Mouse (Mus musculus): ENCODE results near the gene Suz12. TPM values are rescaled to one million over a fixed set of nuclear protein-coding genes. Genes with fewer than 3 reads are reported as not detected.
"Not testable (repeated sequence)": the region's sequence is repeated elsewhere in the genome, so short reads cannot be mapped to it uniquely, and the experiment has no call there.

Gene Suz12
- total and polyA plus RNA-seq, 2 experiments from 2014 or later: 9.4 to 17.3 TPM

GRCm38 (mm10) chr11:79973133-79973532, 19.8 kb upstream of the Suz12 start:
- Histone ChIP-seq H3K9me3 (replicated peaks; ENCODE audit: control insufficient read depth, low read length) (no peaks in the 10 kb centered on the region), H3K4me3 (ENCODE audit: low read depth, low read length) (peak overlapping the region; percentile 50), H3K4me2 (ENCODE audit: low read depth, low read length) (peak overlapping the region; percentile 80), H3K4me1 (ENCODE audit: control insufficient read depth, insufficient read depth) (peaks cover 7% of the 10 kb centered on the region; the same call in 1 of the 2 replicates), H3K36me3 (replicated peaks; ENCODE audit: control insufficient read depth, insufficient read depth, low read length) (no peaks in the 10 kb centered on the region), H3K27me3 (ENCODE audit: control insufficient read depth, insufficient read depth, low read length) (0 out of 2 replicates have a peak, but pooled peaks cover 12% of the 10 kb centered on the region), H3K9ac (replicated peaks; ENCODE audit: low read depth, low read length) (0 out of 2 replicates have a peak overlapping the region, but pooled peaks have one; percentile 54), H3K27ac (ENCODE audit: low read depth) (no peak overlapping the region)
- 17% methylated on average over 8 of the region's 8 CpGs for WGBS
- ATAC-seq (ENCODE audit: insufficient read depth, low read depth) (no peak), DNase-seq (ENCODE audit: low spot score) (no peak)
- TF ChIP-seq CTCF (IDR thresholded peaks at IDR 0.05; ENCODE audit: low read depth) (no peak), EP300 (IDR thresholded peaks at IDR 0.05; ENCODE audit: low read depth) (no peak)

- Histone ChIP-seq H3K27ac (ENCODE audit: low read depth) (no peak overlapping the region), H3K4me3 (ENCODE audit: low read depth, low read length) (peak overlapping the region; percentile 50), H3K27me3 (ENCODE audit: control insufficient read depth, insufficient read depth, low read length) (0 out of 2 replicates have a peak, but pooled peaks cover 12% of the 10 kb centered on the region), H3K9me3 (replicated peaks; ENCODE audit: control insufficient read depth, low read length) (no peaks in the 10 kb centered on the region), H3K4me2 (ENCODE audit: low read depth, low read length) (peak overlapping the region; percentile 80), H3K36me3 (replicated peaks; ENCODE audit: control insufficient read depth, insufficient read depth, low read length) (no peaks in the 10 kb centered on the region), H3K9ac (replicated peaks; ENCODE audit: low read depth, low read length) (peak overlapping the region; percentile 54), H3K4me1 (ENCODE audit: control insufficient read depth, insufficient read depth) (peaks cover 7% of the 10 kb centered on the region; the same call in 1 of the 2 replicates)
- ATAC-seq (ENCODE audit: insufficient read depth, low read depth) (peak; percentile 41; the same call in 1 of the 2 replicates), DNase-seq (ENCODE audit: low spot score) (no peak)
- TF ChIP-seq CTCF (IDR thresholded peaks at IDR 0.05; ENCODE audit: low read depth) (no peak), EP300 (IDR thresholded peaks at IDR 0.05; ENCODE audit: low read depth) (no peak)
- WGBS: under 1% methylated on average over 41 of the region's 41 CpGs
Observed at GRCm38 (mm10) chr11:79973626-79974476, 19.1 kb upstream of the Suz12 start.

GRCm38 (mm10) chr11:79975377-79975776, 17.5 kb upstream of the Suz12 start:
- no peak overlapping the region for H3K9ac ChIP-seq (replicated peaks; ENCODE audit: low read depth, low read length)
- 74% methylated on average over 2 of the region's 2 CpGs for WGBS
- ATAC-seq (ENCODE audit: insufficient read depth, low read depth) (no peak), DNase-seq (ENCODE audit: low spot score) (no peak)
- H3K27me3 ChIP-seq (ENCODE audit: control insufficient read depth, insufficient read depth, low read length): 0 out of 2 replicates have a peak, but pooled peaks cover 12% of the 10 kb centered on the region
- no peak overlapping the region for H3K4me3 ChIP-seq (ENCODE audit: low read depth, low read length)
- TF ChIP-seq EP300 (IDR thresholded peaks at IDR 0.05; ENCODE audit: low read depth) (no peak), CTCF (IDR thresholded peaks at IDR 0.05; ENCODE audit: low read depth) (no peak)
- H3K9me3 ChIP-seq (replicated peaks; ENCODE audit: control insufficient read depth, low read length): no peaks in the 10 kb centered on the region
- H3K36me3 ChIP-seq (replicated peaks; ENCODE audit: control insufficient read depth, insufficient read depth, low read length): no peaks in the 10 kb centered on the region
- H3K27ac ChIP-seq (ENCODE audit: low read depth): no peak overlapping the region
- no peak overlapping the region for H3K4me2 ChIP-seq (ENCODE audit: low read depth, low read length)
- peaks cover 7% of the 10 kb centered on the region; the same call in 1 of the 2 replicates for H3K4me1 ChIP-seq (ENCODE audit: control insufficient read depth, insufficient read depth)

- no peak overlapping the region for H3K27ac ChIP-seq (ENCODE audit: low read depth)
- no peak for TF ChIP-seq CTCF (IDR thresholded peaks at IDR 0.05; ENCODE audit: low read depth)
- no peak for TF ChIP-seq EP300 (IDR thresholded peaks at IDR 0.05; ENCODE audit: low read depth)
- H3K27me3 ChIP-seq (ENCODE audit: control insufficient read depth, insufficient read depth, low read length): 0 out of 2 replicates have a peak, but pooled peaks cover 12% of the 10 kb centered on the region
- no peak for ATAC-seq (ENCODE audit: insufficient read depth, low read depth)
- no peak overlapping the region for H3K4me3 ChIP-seq (ENCODE audit: low read depth, low read length)
- H3K36me3 ChIP-seq (replicated peaks; ENCODE audit: control insufficient read depth, insufficient read depth, low read length): no peaks in the 10 kb centered on the region
- 90% methylated on average over 1 of the region's 1 CpGs for WGBS
- no peak overlapping the region for H3K9ac ChIP-seq (replicated peaks; ENCODE audit: low read depth, low read length)
- H3K4me2 ChIP-seq (ENCODE audit: low read depth, low read length): no peak overlapping the region
- no peak for DNase-seq (ENCODE audit: low spot score)
- no peaks in the 10 kb centered on the region for H3K9me3 ChIP-seq (replicated peaks; ENCODE audit: control insufficient read depth, low read length)
- peaks cover 7% of the 10 kb centered on the region; the same call in 1 of the 2 replicates for H3K4me1 ChIP-seq (ENCODE audit: control insufficient read depth, insufficient read depth)
Observed at GRCm38 (mm10) chr11:79976222-79976621, 16.7 kb upstream of the Suz12 start.

GRCm38 (mm10) chr11:79976645-79977044, 16.3 kb upstream of the Suz12 start:
- 81% methylated on average over 6 of the region's 6 CpGs for WGBS
- not testable (repeated sequence) for DNase-seq (ENCODE audit: low spot score)

GRCm38 (mm10) chr11:79977061-79977460, 15.8 kb upstream of the Suz12 start:
- H3K4me2 ChIP-seq (ENCODE audit: low read depth, low read length): not testable (repeated sequence)
- 97% methylated on average over 14 of the region's 14 CpGs for WGBS

More at GRCm38 (mm10) chr11:79976645-79977044, 16.3 kb upstream of the Suz12 start:
- not testable (repeated sequence) for H3K4me1 ChIP-seq (ENCODE audit: control insufficient read depth, insufficient read depth); H3K9me3 ChIP-seq (replicated peaks; ENCODE audit: control insufficient read depth, low read length); H3K4me2 ChIP-seq (ENCODE audit: low read depth, low read length); H3K9ac ChIP-seq (replicated peaks; ENCODE audit: low read depth, low read length); H3K36me3 ChIP-seq (replicated peaks; ENCODE audit: control insufficient read depth, insufficient read depth, low read length); H3K4me3 ChIP-seq (ENCODE audit: low read depth, low read length); ATAC-seq (ENCODE audit: insufficient read depth, low read depth); H3K27ac ChIP-seq (ENCODE audit: low read depth)
- 0 out of 2 replicates have a peak, but pooled peaks cover 12% of the 10 kb centered on the region for H3K27me3 ChIP-seq (ENCODE audit: control insufficient read depth, insufficient read depth, low read length)

GRCm38 (mm10) chr11:79977747-79978146, 15.2 kb upstream of the Suz12 start:
- H3K4me3 ChIP-seq (ENCODE audit: low read depth, low read length); H3K27me3 ChIP-seq (ENCODE audit: control insufficient read depth, insufficient read depth, low read length); H3K36me3 ChIP-seq (replicated peaks; ENCODE audit: control insufficient read depth, insufficient read depth, low read length); H3K27ac ChIP-seq (ENCODE audit: low read depth); DNase-seq (ENCODE audit: low spot score); H3K9ac ChIP-seq (replicated peaks; ENCODE audit: low read depth, low read length); H3K4me2 ChIP-seq (ENCODE audit: low read depth, low read length); ATAC-seq (ENCODE audit: insufficient read depth, low read depth); H3K4me1 ChIP-seq (ENCODE audit: control insufficient read depth, insufficient read depth); H3K9me3 ChIP-seq (replicated peaks; ENCODE audit: control insufficient read depth, low read length): not testable (repeated sequence)
- WGBS: 89% methylated on average over 3 of the region's 4 CpGs

More at GRCm38 (mm10) chr11:79977061-79977460, 15.8 kb upstream of the Suz12 start:
- H3K27ac ChIP-seq (ENCODE audit: low read depth); H3K9ac ChIP-seq (replicated peaks; ENCODE audit: low read depth, low read length); ATAC-seq (ENCODE audit: insufficient read depth, low read depth); H3K9me3 ChIP-seq (replicated peaks; ENCODE audit: control insufficient read depth, low read length); DNase-seq (ENCODE audit: low spot score); H3K4me1 ChIP-seq (ENCODE audit: control insufficient read depth, insufficient read depth); H3K4me3 ChIP-seq (ENCODE audit: low read depth, low read length); H3K36me3 ChIP-seq (replicated peaks; ENCODE audit: control insufficient read depth, insufficient read depth, low read length): not testable (repeated sequence)
- H3K27me3 ChIP-seq (ENCODE audit: control insufficient read depth, insufficient read depth, low read length): 0 out of 2 replicates have a peak, but pooled peaks cover 12% of the 10 kb centered on the region
